Mouse (Mus musculus) frontal cortex, postnatal 36 days (tissue): ENCODE data around the gene Ipo5.

Experiments used
- DNase-seq, 2 experiments: peaks; one replicate each; pipeline ENCODE4 v3.0.0; 2022; ENCODE audit warnings: low spot score in 2 of 2

Gene Ipo5

GRCm38 (mm10) chr14:120921805-120922204 lies 10.8 kb downstream of the Ipo5 start:
- DNase-seq: no peak

GRCm38 (mm10) chr14:120924044-120924443 lies 13.0 kb downstream of the Ipo5 start:
- no peak for DNase-seq

- DNase-seq: no peak
These were observed 14.9 kb downstream of the Ipo5 start for GRCm38 (mm10) chr14:120925731-120926585.

- DNase-seq: no peak
These were observed 20.2 kb downstream of the Ipo5 start for GRCm38 (mm10) chr14:120931236-120931635.

GRCm38 (mm10) chr14:120933624-120934023 lies 22.6 kb downstream of the Ipo5 start:
- no peak for DNase-seq

GRCm38 (mm10) chr14:120937102-120937501 lies 26.1 kb downstream of the Ipo5 start:
- DNase-seq: no peak

- DNase-seq: no peak
These were observed 31.8 kb downstream of the Ipo5 start for GRCm38 (mm10) chr14:120942803-120943202.

- DNase-seq: no peak
These were observed 34.1 kb downstream of the Ipo5 start for GRCm38 (mm10) chr14:120945146-120945545.

GRCm38 (mm10) chr14:120947104-120947503 lies 36.1 kb downstream of the Ipo5 start:
- no peak for DNase-seq

GRCm38 (mm10) chr14:120949002-120949401 lies 38.0 kb downstream of the Ipo5 start:
- DNase-seq: no peak

GRCm38 (mm10) chr14:120950068-120950467 lies 39.0 kb downstream of the Ipo5 start:
- DNase-seq: no peak

- DNase-seq: no peak
These were observed 41.4 kb downstream of the Ipo5 start for GRCm38 (mm10) chr14:120952434-120952833.

- no peak for DNase-seq
These were observed 49.5 kb downstream of the Ipo5 start for GRCm38 (mm10) chr14:120960551-120960950.

GRCm38 (mm10) chr14:120960991-120961390 lies 50.0 kb downstream of the Ipo5 start:
- DNase-seq: peak in 1 of 2 experiments; percentile 34

GRCm38 (mm10) chr14:120967072-120967471 lies 56.0 kb downstream of the Ipo5 start:
- DNase-seq: no peak

- no peak for DNase-seq
These were observed 57.7 kb downstream of the Ipo5 start for GRCm38 (mm10) chr14:120968723-120969122.

- no peak for DNase-seq
These were observed 58.6 kb downstream of the Ipo5 start for GRCm38 (mm10) chr14:120969673-120970072.

GRCm38 (mm10) chr14:120970637-120971036 lies 59.6 kb downstream of the Ipo5 start:
- DNase-seq: no peak

- DNase-seq: no peak
These were observed 60.3 kb downstream of the Ipo5 start for GRCm38 (mm10) chr14:120971313-120971712.

- peak in 1 of 2 experiments; percentile 37 for DNase-seq
These were observed 68.5 kb downstream of the Ipo5 start for GRCm38 (mm10) chr14:120979559-120979958.

- peak; percentile 51 to 53 for DNase-seq
These were observed 78.1 kb downstream of the Ipo5 start for GRCm38 (mm10) chr14:120989126-120989525.
